Mouse (Mus musculus) midbrain, embryonic 15.5 days (tissue): Measurements from ENCODE around the gene Ablim2. TPM values are rescaled to one million over a fixed set of nuclear protein-coding genes. Genes with fewer than 3 reads are reported as not detected.

Experiments
- ATAC-seq: fragments of 200-750 bp; cut with Nextera tagmentation; replicated peaks from 2 replicates; pipeline ENCODE4 v1.8.0; 2017; ENCODE audit warnings: moderate TSS enrichment
- H3K27ac ChIP-seq: fragments of 300-500 bp; sonication (generic); 2 replicates; pipeline ENCODE4 v1.5.1; 2015; ENCODE audit warnings: mild to moderate bottlenecking, inconsistent platforms
- H3K27me3 ChIP-seq: fragments of 300-500 bp; sonication (generic); replicated peaks from 2 replicates; pipeline ENCODE4 v1.6.1; 2015; ENCODE audit warnings: inconsistent platforms
- H3K36me3 ChIP-seq: fragments of 300-500 bp; sonication (generic); replicated peaks from 2 replicates; pipeline ENCODE4 v1.6.1; 2015; ENCODE audit warnings: inconsistent platforms
- H3K4me1 ChIP-seq: fragments of 300-500 bp; sonication (generic); 2 replicates; pipeline ENCODE4 v1.6.1; 2015; ENCODE audit warnings: inconsistent platforms
- H3K4me2 ChIP-seq: fragments of 300-500 bp; sonication (generic); 2 replicates; pipeline ENCODE4 v1.6.1; 2015; ENCODE audit warnings: inconsistent platforms, mild to moderate bottlenecking, moderate library complexity
- H3K4me3 ChIP-seq: fragments of 300-500 bp; sonication (generic); 2 replicates; pipeline ENCODE4 v1.5.1; 2015; ENCODE audit warnings: mild to moderate bottlenecking, inconsistent platforms
- H3K9ac ChIP-seq: fragments of 300-500 bp; sonication (generic); 2 replicates; pipeline ENCODE4 v1.6.1; 2015; ENCODE audit warnings: mild to moderate bottlenecking, inconsistent platforms
- H3K9me3 ChIP-seq: fragments of 300-500 bp; sonication (generic); 2 replicates; pipeline ENCODE4 v1.6.1; 2016; ENCODE audit warnings: inconsistent platforms
- WGBS: fragments of 180-500 bp; shearing (Covaris S2); methylation state at CpG from one replicate; pipeline ENCODE4 v1.1.7; 2015; ENCODE audit warnings: mixed read lengths; 5-methylcytosine and 5-hydroxymethylcytosine counted together
- polyA plus RNA-seq: library from polyadenylated mRNA; unstranded; fragments of >200 nt; fragmentation: Nextera tagmentation; extraction: Ambion mirVana; gene quantifications from 2 replicates; pipeline ENCODE4 v1.2.1, GENCODE M21; 2015

Gene Ablim2
- polyA plus RNA-seq, 1 experiment from 2014 or later, result 25.7 TPM

DNA sequence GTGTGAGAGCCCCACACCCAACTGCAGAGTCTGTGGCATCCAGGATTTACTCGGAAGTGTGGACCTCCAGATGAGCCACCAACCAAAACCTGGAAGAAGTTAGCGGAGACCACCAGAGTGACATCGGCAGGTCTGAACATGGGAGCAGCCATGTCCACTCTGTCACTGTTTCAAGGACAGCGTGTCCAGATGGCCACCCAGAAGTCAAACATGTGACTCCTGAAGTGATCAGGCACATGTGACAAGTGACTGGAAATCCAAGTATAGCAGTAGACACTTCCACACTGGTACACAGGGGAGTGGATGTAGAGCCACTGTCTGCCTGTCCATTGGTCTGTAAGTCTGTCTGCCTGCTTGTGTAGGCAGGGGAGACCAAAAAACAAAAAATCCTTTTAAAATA, 47.0 kb downstream of the Ablim2 start:
- Histone ChIP-seq H3K9ac (no peak overlapping the region), H3K4me1 (no peaks in the 10 kb centered on the region), H3K27me3 (no peaks in the 10 kb centered on the region), H3K27ac (no peak overlapping the region), H3K36me3 (no peaks in the 10 kb centered on the region), H3K4me2 (no peak overlapping the region), H3K4me3 (no peak overlapping the region), H3K9me3 (no peaks in the 10 kb centered on the region)
- 89% methylated on average over 4 of the region's 4 CpGs for WGBS
- ATAC-seq, result no peak

DNA sequence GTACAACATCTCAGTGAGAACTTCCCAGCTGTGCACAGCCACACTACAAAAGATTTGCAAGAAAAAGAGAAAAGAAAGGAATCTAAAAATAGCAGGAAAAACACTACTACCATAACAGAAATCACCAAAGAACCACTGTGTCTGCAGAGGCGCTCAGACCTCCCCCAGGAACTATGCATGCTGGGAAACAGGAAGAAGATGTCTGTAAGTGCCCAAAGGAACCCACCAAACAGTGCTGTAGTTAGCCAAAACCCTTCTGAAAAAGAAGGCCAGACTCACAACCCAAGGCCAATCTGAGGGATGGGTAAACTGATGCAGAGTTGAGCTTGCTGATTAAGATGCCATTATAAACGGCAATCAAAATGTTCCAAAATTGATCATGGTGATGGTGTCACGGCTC, 47.5 kb downstream of the Ablim2 start:
- H3K27ac ChIP-seq, result no peak overlapping the region
- H3K4me3 ChIP-seq, result no peak overlapping the region
- no peaks in the 10 kb centered on the region for H3K9me3 ChIP-seq
- no peak overlapping the region for H3K9ac ChIP-seq
- H3K4me2 ChIP-seq, result no peak overlapping the region
- no peaks in the 10 kb centered on the region for H3K27me3 ChIP-seq
- WGBS, result 90% methylated on average over 3 of the region's 3 CpGs
- no peaks in the 10 kb centered on the region for H3K36me3 ChIP-seq
- H3K4me1 ChIP-seq, result 0 out of 2 replicates have a peak, but pooled peaks cover 2% of the 10 kb centered on the region
- no peak for ATAC-seq

DNA sequence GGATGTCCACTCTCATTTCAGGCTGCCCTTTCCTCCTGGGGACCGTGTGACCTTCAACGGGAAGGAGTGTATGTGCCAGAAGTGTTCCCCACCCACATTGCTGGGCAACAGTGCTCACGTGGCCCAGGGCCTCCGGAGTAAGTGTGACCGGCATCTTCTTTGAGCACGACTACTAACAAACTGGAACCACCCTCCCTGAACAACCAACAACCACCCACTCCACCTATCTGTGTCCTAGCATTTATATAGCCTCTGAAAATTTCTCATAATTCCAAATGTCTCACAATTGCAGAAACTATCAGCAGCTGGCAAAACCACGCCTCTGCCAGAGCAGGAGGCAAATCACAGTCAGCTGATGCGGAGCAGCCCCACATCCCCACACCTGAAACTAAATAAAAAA, 49.3 kb downstream of the Ablim2 start:
- H3K4me3 ChIP-seq, result no peak overlapping the region
- no peak for ATAC-seq
- H3K9me3 ChIP-seq, result no peaks in the 10 kb centered on the region
- 88% methylated on average over 8 of the region's 8 CpGs for WGBS
- H3K27me3 ChIP-seq, result no peaks in the 10 kb centered on the region
- peaks cover 7% of the 10 kb centered on the region; the same call in 1 of the 2 replicates for H3K4me1 ChIP-seq
- H3K27ac ChIP-seq, result no peak overlapping the region
- no peaks in the 10 kb centered on the region for H3K36me3 ChIP-seq
- no peak overlapping the region for H3K9ac ChIP-seq
- no peak overlapping the region for H3K4me2 ChIP-seq

DNA sequence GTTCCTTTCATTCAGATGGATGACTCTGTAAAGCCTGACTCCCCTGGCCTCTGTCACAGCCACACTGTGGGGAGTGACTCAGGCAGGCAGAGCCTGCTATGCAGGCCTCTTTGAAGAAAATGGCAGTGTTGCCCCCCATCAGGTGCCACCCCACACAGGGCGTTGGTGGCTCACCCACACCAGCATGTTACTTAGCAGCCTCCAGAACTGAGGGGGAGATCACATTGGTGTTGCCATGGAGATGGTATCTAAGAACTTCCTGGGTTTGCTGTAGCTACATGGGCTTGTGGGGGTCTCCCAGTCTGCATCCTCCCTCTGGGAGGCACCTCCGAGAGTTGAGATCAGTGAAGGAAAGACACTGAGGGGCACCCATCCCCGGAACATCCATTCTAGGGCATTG, 52.8 kb downstream of the Ablim2 start:
- Histone ChIP-seq H3K4me2 (no peak overlapping the region), H3K36me3 (no peaks in the 10 kb centered on the region), H3K9ac (no peak overlapping the region), H3K9me3 (no peaks in the 10 kb centered on the region), H3K27me3 (no peaks in the 10 kb centered on the region), H3K27ac (no peak overlapping the region), H3K4me3 (no peak overlapping the region), H3K4me1 (peaks cover 25% of the 10 kb centered on the region)
- 0 out of 2 replicates have a peak, but pooled peaks have one; percentile 19 for ATAC-seq
- WGBS, result 44% methylated on average over 3 of the region's 3 CpGs

DNA sequence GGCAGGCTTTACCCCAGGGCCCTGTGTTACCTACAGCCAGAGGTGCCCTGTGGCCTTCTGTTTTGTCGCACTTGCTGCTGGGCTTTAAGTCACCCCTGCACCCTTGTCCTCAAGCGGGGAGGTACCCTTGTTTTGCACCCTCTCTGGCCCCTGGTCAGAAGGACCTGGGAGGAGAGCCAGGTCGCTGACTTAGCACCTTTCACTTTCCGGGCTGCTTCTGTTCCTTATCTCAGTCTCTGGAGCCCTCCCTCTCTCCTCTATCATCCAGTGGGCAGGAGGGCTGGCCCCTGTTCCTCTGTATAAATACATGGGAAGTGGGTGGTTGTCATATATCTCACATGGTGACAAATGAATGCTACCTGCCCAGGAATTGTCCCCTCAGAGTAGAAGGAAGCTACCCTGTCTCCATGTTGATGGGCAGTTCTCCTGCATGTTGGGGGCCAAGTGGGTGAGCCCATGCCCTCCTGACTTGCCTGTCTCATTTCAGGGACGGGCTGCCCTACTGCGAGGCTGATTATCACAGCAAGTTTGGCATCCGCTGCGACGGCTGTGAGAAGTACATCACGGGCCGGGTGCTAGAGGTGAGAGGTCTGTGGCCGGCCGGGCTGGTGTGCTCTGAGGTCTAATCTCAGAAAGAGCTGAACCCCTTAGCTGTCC, 54.1 kb downstream of the Ablim2 start:
- no peaks in the 10 kb centered on the region for H3K36me3 ChIP-seq
- H3K9me3 ChIP-seq, result no peaks in the 10 kb centered on the region
- H3K27me3 ChIP-seq, result no peaks in the 10 kb centered on the region
- no peak for ATAC-seq
- H3K4me2 ChIP-seq, result no peak overlapping the region
- H3K4me1 ChIP-seq, result peaks cover 25% of the 10 kb centered on the region
- no peak overlapping the region for H3K27ac ChIP-seq
- 89% methylated on average over 13 of the region's 13 CpGs for WGBS
- H3K9ac ChIP-seq, result no peak overlapping the region
- no peak overlapping the region for H3K4me3 ChIP-seq

DNA sequence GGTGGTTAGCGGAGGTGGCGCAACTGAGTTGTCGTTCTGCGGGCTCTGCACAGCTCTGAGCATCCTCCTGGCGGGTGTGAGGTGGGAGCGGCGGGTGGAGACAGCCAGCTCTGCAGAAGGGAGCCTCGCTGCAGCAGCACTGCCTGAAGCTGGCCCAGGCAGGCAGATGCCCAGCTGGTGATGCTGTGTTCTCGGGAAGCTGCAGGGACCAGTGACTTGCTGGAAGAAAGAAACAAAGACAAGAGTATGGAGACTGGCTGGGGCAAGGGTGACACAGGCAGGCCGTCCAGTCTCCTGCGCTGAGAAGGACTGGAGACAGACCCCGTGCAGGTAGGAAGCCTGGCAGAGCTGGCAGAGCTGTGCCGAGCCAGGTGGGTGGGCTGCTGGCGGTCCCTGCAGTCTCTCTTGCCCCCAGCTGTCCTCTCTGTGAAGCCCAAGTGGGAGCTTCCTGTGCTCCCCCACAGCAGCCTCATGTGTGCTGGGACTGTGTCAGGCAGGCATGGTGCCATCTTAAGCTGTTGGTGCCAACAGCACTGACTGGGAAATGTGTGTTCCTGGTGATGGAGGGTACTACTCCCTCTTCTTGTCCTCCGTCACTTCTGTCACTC, 56.8 kb downstream of the Ablim2 start:
- WGBS, result 54% methylated on average over 15 of the region's 15 CpGs
- peak overlapping the region; percentile 54; the same call in 1 of the 2 replicates for H3K27ac ChIP-seq
- no peaks in the 10 kb centered on the region for H3K27me3 ChIP-seq
- H3K36me3 ChIP-seq, result no peaks in the 10 kb centered on the region
- peaks cover 25% of the 10 kb centered on the region for H3K4me1 ChIP-seq
- no peak overlapping the region for H3K4me3 ChIP-seq
- H3K4me2 ChIP-seq, result no peak overlapping the region
- peak; percentile 52 for ATAC-seq
- H3K9ac ChIP-seq, result no peak overlapping the region
- no peaks in the 10 kb centered on the region for H3K9me3 ChIP-seq

DNA sequence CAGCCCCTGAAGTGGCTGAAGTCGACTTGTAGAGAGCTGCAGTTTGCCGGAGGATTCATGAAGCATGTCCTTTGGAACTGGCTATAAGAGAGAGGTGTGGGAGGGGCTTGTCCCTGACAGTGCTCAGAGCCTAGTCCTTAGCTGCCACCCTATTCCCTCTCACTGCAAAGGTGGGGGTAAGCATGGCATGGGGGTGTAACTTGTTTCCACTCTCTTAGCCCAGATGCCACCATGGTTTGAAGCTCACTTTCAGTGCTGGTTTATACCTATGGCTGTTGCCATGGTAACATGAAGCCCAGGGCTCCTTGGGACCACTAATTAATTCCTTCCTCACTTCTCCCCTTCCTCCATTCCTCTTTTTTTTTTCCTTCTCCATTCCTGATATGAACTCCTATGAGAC, 57.4 kb downstream of the Ablim2 start:
- H3K27ac ChIP-seq, result peak overlapping the region; percentile 54; the same call in 1 of the 2 replicates
- no peaks in the 10 kb centered on the region for H3K27me3 ChIP-seq
- no peak overlapping the region for H3K4me3 ChIP-seq
- H3K9ac ChIP-seq, result no peak overlapping the region
- H3K4me2 ChIP-seq, result no peak overlapping the region
- WGBS, result 38% methylated on average over 2 of the region's 2 CpGs
- peak; percentile 55 for ATAC-seq
- H3K4me1 ChIP-seq, result peaks cover 25% of the 10 kb centered on the region
- H3K9me3 ChIP-seq, result no peaks in the 10 kb centered on the region
- no peaks in the 10 kb centered on the region for H3K36me3 ChIP-seq

DNA sequence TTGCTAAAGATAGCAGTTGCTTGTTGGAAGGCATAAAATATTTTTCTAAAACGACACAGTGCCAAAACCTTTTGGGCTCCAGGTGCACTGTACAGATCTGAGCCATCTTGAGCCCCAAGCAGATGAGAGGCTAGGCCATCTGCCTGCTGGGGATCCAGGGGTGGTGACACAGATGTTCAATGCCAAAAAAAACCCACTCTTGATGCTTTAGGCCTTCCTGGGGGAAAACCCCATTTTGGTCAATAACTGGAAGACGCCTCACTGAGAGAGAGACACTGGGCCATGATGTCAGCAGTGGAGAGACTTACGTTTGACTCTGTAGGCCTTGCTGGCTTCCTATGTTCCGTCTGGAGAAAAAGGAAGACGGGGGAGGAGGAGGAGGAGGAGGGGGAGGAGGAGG, 59.6 kb downstream of the Ablim2 start:
- 78% methylated on average over 4 of the region's 5 CpGs for WGBS
- H3K4me1 ChIP-seq, result peaks cover 18% of the 10 kb centered on the region
- no peak overlapping the region for H3K4me3 ChIP-seq
- no peaks in the 10 kb centered on the region for H3K36me3 ChIP-seq
- H3K9me3 ChIP-seq, result no peaks in the 10 kb centered on the region
- H3K9ac ChIP-seq, result no peak overlapping the region
- no peaks in the 10 kb centered on the region for H3K27me3 ChIP-seq
- no peak for ATAC-seq
- H3K27ac ChIP-seq, result no peak overlapping the region
- no peak overlapping the region for H3K4me2 ChIP-seq

DNA sequence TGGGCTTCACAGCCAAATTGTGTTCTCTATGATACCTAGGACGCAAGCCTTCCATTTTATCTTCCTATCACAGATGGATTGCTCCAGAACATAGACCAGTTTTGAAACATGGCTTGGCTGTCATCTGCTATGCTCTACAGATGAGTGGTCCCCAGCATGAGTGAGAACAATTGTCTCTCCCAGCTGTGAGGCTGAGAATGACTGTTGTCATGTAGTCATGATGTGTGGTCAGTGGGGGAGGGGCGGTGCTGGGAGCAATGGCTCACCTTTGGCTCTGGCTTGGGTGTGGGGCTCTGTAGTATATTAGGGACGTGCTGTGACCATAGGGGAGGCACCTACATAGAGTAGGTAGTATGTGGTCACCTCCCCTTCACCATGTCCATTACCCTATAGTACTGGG, 60.2 kb downstream of the Ablim2 start:
- H3K4me2 ChIP-seq, result no peak overlapping the region
- no peak for ATAC-seq
- H3K4me1 ChIP-seq, result peaks cover 18% of the 10 kb centered on the region
- 85% methylated on average over 3 of the region's 3 CpGs for WGBS
- H3K9me3 ChIP-seq, result no peaks in the 10 kb centered on the region
- no peak overlapping the region for H3K27ac ChIP-seq
- H3K9ac ChIP-seq, result no peak overlapping the region
- no peaks in the 10 kb centered on the region for H3K36me3 ChIP-seq
- no peak overlapping the region for H3K4me3 ChIP-seq
- H3K27me3 ChIP-seq, result no peaks in the 10 kb centered on the region

DNA sequence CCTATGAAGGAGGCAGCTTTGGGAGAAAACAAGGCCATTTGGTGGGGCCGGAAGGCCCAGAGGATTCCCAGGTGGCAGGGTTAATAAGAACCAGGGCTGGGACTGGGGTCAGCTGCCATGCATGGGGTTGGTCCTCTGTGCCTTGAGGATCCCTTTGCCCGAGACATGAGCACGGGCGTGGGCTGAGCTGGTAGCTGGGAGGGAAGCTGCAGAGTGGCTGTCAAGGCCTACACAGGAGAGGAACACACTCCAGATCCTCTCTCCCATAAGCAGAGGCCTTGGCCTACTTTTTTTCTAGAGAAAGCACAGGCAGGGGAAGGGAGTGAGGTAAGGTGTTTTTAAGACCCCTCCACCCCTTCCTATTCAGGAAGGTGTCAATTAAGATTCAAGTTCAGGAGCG, 65.0 kb downstream of the Ablim2 start:
- WGBS, result 83% methylated on average over 5 of the region's 5 CpGs

DNA sequence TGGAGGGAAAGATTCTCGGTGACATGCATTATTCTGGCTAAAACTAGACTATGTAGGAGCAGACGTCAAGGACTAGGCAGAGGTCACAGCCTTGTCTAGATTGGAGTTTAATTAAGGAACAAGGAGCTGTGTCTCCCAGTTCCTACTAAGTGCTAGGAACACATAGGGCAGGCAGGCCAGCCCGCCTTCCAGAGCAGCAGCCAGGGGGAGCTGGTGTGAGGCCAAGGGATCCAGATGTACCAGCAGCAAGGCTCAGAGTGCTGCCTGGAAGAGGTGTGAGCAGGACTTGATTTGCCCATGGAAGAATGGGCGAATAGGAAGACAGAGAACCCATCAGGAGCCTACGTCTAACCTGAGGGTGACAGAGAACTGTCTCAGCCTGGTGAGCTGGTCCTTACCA, 68.8 kb downstream of the Ablim2 start:
- ATAC-seq, result no peak
- 0 out of 2 replicates have a peak, but pooled peaks cover 3% of the 10 kb centered on the region for H3K4me1 ChIP-seq
- WGBS, result 71% methylated on average over 5 of the region's 5 CpGs
- no peak overlapping the region for H3K4me2 ChIP-seq
- H3K9ac ChIP-seq, result no peak overlapping the region
- H3K36me3 ChIP-seq, result no peaks in the 10 kb centered on the region
- no peak overlapping the region for H3K27ac ChIP-seq
- no peak overlapping the region for H3K4me3 ChIP-seq
- no peaks in the 10 kb centered on the region for H3K9me3 ChIP-seq
- H3K27me3 ChIP-seq, result no peaks in the 10 kb centered on the region

More for the DNA sequence above, 65.0 kb downstream of the Ablim2 start:
- Histone ChIP-seq H3K9me3 (no peaks in the 10 kb centered on the region), H3K27ac (no peak overlapping the region), H3K4me1 (0 out of 2 replicates have a peak, but pooled peaks cover 3% of the 10 kb centered on the region), H3K27me3 (no peaks in the 10 kb centered on the region), H3K4me2 (no peak overlapping the region), H3K9ac (no peak overlapping the region), H3K36me3 (no peaks in the 10 kb centered on the region), H3K4me3 (no peak overlapping the region)
- no peak for ATAC-seq

DNA sequence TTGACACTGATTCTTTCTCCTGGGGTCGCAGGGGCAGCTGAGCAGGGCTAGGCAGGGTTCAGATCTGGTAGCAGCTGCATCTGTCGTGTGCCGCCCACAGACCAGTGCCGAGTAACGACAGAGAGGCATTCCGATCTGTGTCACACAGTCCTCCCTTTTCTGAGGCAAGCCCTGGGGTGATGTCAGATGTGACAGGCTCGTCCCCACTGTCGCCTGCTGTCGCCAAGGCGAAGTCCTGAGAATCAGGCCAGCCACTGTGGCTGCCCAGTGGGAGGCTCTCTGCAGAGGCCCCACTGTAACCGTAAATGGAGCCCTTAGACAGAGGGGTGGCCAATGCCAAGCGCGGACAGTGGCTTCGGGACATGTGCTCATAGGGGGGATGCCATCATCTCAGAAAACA, 69.4 kb downstream of the Ablim2 start:
- H3K9me3 ChIP-seq, result no peaks in the 10 kb centered on the region
- H3K27me3 ChIP-seq, result no peaks in the 10 kb centered on the region
- no peak overlapping the region for H3K4me3 ChIP-seq
- no peak overlapping the region for H3K9ac ChIP-seq
- H3K4me1 ChIP-seq, result 0 out of 2 replicates have a peak, but pooled peaks cover 3% of the 10 kb centered on the region
- ATAC-seq, result no peak
- 36% methylated on average over 14 of the region's 14 CpGs for WGBS
- no peak overlapping the region for H3K27ac ChIP-seq
- H3K4me2 ChIP-seq, result no peak overlapping the region
- no peaks in the 10 kb centered on the region for H3K36me3 ChIP-seq

DNA sequence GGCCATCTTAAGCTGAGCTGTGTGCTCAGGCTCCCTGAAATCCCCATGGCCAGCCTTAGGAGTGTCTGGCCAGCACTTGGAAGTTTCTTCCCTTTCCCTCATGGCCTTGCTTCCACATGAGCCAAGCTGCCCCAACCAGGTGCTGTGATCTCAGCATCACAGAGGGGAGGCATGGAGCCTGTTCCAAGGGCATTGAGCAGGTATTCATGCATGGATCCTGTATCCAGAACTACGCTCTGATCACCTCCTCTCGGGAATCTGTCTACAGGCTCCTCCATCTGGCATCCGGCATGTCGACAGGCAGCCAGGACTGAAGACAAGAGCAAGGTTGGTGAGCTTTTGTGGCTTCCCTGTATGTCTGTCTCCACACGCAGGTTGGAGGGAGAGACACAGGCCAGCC, 70.2 kb downstream of the Ablim2 start:
- no peak for ATAC-seq
- Histone ChIP-seq H3K4me1 (0 out of 2 replicates have a peak, but pooled peaks cover 3% of the 10 kb centered on the region), H3K36me3 (no peaks in the 10 kb centered on the region), H3K9ac (no peak overlapping the region), H3K27me3 (no peaks in the 10 kb centered on the region), H3K9me3 (no peaks in the 10 kb centered on the region), H3K4me2 (no peak overlapping the region), H3K27ac (no peak overlapping the region), H3K4me3 (no peak overlapping the region)
- 91% methylated on average over 5 of the region's 5 CpGs for WGBS
